In the genomic region with DNA sequence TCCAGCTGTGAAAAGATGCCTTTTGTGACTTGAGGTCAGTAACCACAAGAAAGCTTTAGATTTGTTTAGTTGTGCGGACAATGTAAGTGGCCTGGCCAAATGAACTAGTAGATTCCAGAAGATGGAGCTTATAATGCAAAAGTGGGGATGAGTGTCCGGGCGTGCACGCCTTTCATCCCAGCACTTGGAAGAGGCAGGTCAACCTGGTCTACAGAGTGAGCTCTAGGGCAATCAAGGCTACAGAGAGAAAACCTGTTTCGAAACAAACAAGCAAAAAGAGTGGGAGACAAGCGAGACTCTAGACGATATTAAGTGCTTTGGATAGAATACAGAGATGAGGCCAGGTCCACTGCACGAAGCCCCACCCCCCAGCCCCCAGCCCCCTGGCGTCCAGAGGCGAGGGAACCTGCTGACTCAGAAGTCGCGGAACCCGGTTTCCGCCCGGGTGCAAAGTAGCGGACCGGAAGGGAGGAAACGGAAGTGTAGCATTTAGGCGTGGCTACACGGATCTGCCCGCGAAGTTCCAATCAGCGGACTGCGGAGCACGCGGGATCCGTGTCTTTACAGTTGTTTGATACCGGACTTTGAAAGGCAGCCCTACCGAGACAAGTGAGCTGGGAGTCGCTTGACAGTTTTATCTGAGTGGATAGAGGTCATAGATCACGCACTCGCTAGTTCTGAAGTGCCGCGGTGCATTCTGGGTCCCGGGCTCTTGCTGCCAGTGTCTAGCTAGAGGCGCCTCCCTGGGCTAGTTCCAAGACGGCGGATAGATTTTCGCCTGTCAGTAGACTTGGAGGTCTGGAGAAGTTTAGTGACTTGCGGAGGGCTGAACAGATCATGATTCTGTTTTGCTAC, we compare ENCODE assay signal across 8 mouse cellular contexts. TPM values are rescaled to one million over a fixed set of nuclear protein-coding genes. Genes with fewer than 3 reads are reported as not detected.
DNase-seq lines count a peak whose midpoint lies in the region; ATAC-seq lines count a peak whose summit lies in the region.

A gene (plus strand): TSS at position 492 of the 855 bp plus-strand sequence.

- peak; percentile 95 for ATAC-seq in inflammation-experienced regulatory T-cells, adult 6 months

- DNase-seq in adipocyte (ENCODE audit: low spot score), result peak; percentile 90
- peak; percentile 93 for DNase-seq in embryo, embryonic 10 days (ENCODE audit: low spot score)
- DNase-seq in gastrocnemius, postnatal 14 days, result peak; percentile 84
- DNase-seq in left cerebral cortex, postnatal 14 days (ENCODE audit: low spot score in 2 of 2), result peak; percentile 81
- DNase-seq in mesoderm, embryonic 11.5 days (ENCODE audit: low read depth, low spot score), result peak; percentile 92
- peak; percentile 68 to 74 for DNase-seq in right cerebral cortex, postnatal 36 days (ENCODE audit: low spot score in 2 of 2)
- DNase-seq in yolk sac, embryonic 10.5 days (ENCODE audit: low spot score), result peak; percentile 90

- intact Hi-C loops in gastrocnemius, postnatal 14 days (cut with DNase I; ENCODE audit: low total_unique reads), result no loop called here
- intact Hi-C loops in left cerebral cortex, postnatal 14 days (cut with DNase I), result loop anchor here (5.0 kb wide), 1 partner anchor 43 kb away; a partner anchor contains a TSS

RNA-seq across cellular contexts. Expression of the gene that starts here (rescaled TPM):
- total RNA-seq in gastrocnemius, postnatal 14 days (2021), result 10 to 100 TPM; 14.2 to 15.5 TPM
- 10 to 100 TPM; 31.4 to 34.5 (median 32.2) TPM for polyA plus RNA-seq in inflammation-experienced regulatory T-cells, adult 6 months (2017; shearing (Covaris generic))
- 10 to 100 TPM; 23.3 to 24.8 TPM for total RNA-seq in left cerebral cortex, postnatal 14 days (2021)

Comparison
In these comparisons a context has a peak if more than half of its experiments do, and no peak if none do; other contexts are left out.
1. Peak in every context shown above with its lines: DNase-seq and ATAC-seq.